Mouse (Mus musculus) olfactory bulb, adult 2 months (tissue): ENCODE data around the gene Klk13.

Experiments
- CTCF ChIP-seq: fragments of 200-500 bp; IDR thresholded peaks from 2 replicates; pipeline ENCODE4 v1.5.1; 2012; ENCODE audit warnings: low read depth, mild to moderate bottlenecking, low read length, moderate library complexity; ENCODE audit not compliant: insufficient read depth
- POLR2A ChIP-seq: fragments of 200-500 bp; IDR thresholded peaks from 2 replicates; pipeline ENCODE4 v1.6.1; 2012; ENCODE audit warnings: mild to moderate bottlenecking, low read depth, low read length, moderate library complexity; ENCODE audit not compliant: insufficient read depth

- TF ChIP-seq CTCF (no peak), POLR2A (no peak)
These were observed 62.4 kb downstream of the Klk13 start for GRCm38 (mm10) chr7:43774802-43775201.
